Mouse (Mus musculus): ENCODE measurements around the gene Atp5f1. TPM values are rescaled to one million over a fixed set of nuclear protein-coding genes. Genes with fewer than 3 reads are reported as not detected.

The Atp5f1 gene
- polyA plus RNA-seq, 1 experiment from 2014 or later, result 477 TPM

DNA sequence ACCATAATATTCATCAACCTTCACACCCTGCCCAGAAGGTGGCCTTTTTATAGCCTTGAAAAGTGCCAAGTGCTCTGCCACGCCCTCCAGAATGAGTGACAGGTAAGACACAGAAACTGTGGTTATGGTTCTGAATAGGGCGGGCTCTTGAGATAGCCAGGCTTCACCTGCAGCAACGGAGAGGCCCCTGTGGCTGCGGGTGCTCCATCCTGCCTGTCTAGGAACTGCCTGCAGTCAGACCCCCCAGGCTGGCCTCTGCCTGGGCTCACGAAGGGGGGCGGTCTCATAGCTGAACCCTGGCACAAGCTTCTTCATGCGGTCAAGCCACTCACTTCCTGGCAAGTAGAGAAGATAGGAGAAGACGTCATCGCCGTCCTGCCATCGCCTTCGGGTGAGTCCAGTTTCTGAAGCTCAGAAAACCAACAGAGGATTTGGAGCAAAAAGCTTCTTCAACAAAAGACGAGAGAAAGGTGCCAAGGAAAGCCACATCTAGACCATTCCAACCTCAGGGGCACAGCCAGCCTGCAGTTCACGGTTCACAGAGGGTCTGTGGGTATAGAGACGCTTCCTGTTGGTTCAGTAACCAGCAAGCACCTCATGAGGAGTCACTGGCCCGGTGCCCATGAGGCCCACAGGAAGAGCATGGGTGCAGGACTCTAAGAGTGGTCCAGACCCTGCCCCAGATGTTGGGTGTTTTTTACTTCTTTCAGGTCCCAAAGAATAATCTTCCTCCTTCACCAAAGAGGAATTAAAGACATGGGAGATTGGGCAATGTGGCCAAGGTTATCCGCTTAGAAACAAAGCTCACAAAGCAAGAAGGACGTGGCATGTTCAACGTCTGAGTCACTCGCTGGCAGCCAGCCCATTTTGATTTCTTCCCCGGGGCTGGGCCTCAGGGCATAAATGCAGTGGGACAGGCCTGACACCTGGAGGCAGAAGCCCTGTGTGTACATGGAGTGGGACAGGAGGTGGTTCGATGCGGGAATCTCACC is 65.0 kb downstream of the Atp5f1 start:
- 87% methylated on average over 23 of the region's 23 CpGs for WGBS
- H3K4me1 ChIP-seq, result no peaks in the 10 kb centered on the region

DNA sequence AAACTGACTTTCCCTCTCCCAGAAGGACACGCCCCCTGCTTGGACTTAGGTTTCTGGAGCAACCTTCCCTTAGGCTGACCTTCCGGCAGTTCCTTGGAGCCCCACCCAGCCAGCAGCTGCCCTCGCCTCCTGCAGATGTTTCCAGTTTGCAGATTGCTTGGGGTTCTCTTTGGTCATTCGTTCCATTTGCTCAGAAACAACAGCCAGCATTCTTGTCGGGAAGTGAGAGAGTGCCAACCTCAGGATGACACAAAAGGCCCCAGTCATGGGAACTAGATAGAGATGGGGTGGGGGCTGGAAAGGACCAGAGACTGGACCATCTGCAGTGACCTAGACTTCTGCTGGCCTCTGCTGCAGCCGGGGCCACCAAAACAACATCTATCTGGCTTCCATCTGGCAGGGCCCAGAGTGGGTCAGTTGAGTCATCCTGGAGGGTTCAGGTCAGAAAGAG is 65.9 kb downstream of the Atp5f1 start:
- WGBS, result 69% methylated on average over 6 of the region's 6 CpGs
- Histone ChIP-seq H3K9ac (replicated peaks) (no peak overlapping the region), H3K4me2 (replicated peaks) (no peak overlapping the region), H3K4me3 (no peak overlapping the region), H3K27me3 (no peaks in the 10 kb centered on the region), H3K4me1 (no peaks in the 10 kb centered on the region), H3K9me3 (no peaks in the 10 kb centered on the region), H3K36me3 (no peaks in the 10 kb centered on the region), H3K27ac (replicated peaks) (no peak overlapping the region)
- no peak for ATAC-seq (ENCODE audit: low FRiP score, low read depth)

More for the DNA sequence above, 65.0 kb downstream of the Atp5f1 start:
- Histone ChIP-seq H3K27ac (replicated peaks) (no peak overlapping the region), H3K9ac (replicated peaks) (no peak overlapping the region), H3K4me3 (no peak overlapping the region), H3K4me2 (replicated peaks) (no peak overlapping the region), H3K27me3 (no peaks in the 10 kb centered on the region), H3K36me3 (no peaks in the 10 kb centered on the region), H3K9me3 (no peaks in the 10 kb centered on the region)
- no peak for ATAC-seq (ENCODE audit: low FRiP score, low read depth)

Other genes with a start within 250 kb of the Atp5f1 start
- 73.1 and 76.4 TPM in 2 replicates for gene Rap1a, start 158.8 kb downstream of the Atp5f1 start, polyA plus RNA-seq (2016; fragmentation: Nextera tagmentation; extraction: Ambion mirVana)
- gene Adora3, start 89.2 kb downstream of the Atp5f1 start, polyA plus RNA-seq (2016; fragmentation: Nextera tagmentation; extraction: Ambion mirVana), result 0.12 TPM in 1 of 2 replicates, not detected in the other
- gene Tmigd3, start 89.2 kb downstream of the Atp5f1 start, polyA plus RNA-seq (2016; fragmentation: Nextera tagmentation; extraction: Ambion mirVana), result not detected in 2 replicates
- 0.34 and 0.41 TPM in 2 replicates for gene I830077J02Rik, start 27.4 kb downstream of the Atp5f1 start, polyA plus RNA-seq (2016; fragmentation: Nextera tagmentation; extraction: Ambion mirVana)
- 115 and 120 TPM in 2 replicates for gene Wdr77, start 730 bp downstream of the Atp5f1 start, polyA plus RNA-seq (2016; fragmentation: Nextera tagmentation; extraction: Ambion mirVana)
- gene Ovgp1, start 13.6 kb upstream of the Atp5f1 start, polyA plus RNA-seq (2016; fragmentation: Nextera tagmentation; extraction: Ambion mirVana), result 3.5 and 4.3 TPM in 2 replicates
- 0.34 and 0.71 TPM in 2 replicates for gene Pifo, start 54.5 kb upstream of the Atp5f1 start, polyA plus RNA-seq (2016; fragmentation: Nextera tagmentation; extraction: Ambion mirVana)
- gene Chil5, start 72.7 kb upstream of the Atp5f1 start, polyA plus RNA-seq (2016; fragmentation: Nextera tagmentation; extraction: Ambion mirVana), result 0.24 TPM in 1 of 2 replicates, not detected in the other
- gene Chia1, start 153.1 kb upstream of the Atp5f1 start, polyA plus RNA-seq (2016; fragmentation: Nextera tagmentation; extraction: Ambion mirVana), result 0.14 and 0.35 TPM in 2 replicates
- not detected in 2 replicates for gene Chil3, start 207.5 kb upstream of the Atp5f1 start, polyA plus RNA-seq (2016; fragmentation: Nextera tagmentation; extraction: Ambion mirVana)

Measured in midbrain, embryonic 12.5 days (tissue).